Mouse (Mus musculus) embryonic facial prominence, embryonic 15.5 days (tissue): Measurements from ENCODE around the gene Prrc2b. TPM values are rescaled to one million over a fixed set of nuclear protein-coding genes. Genes with fewer than 3 reads are reported as not detected.

ENCODE experiments used
- ATAC-seq: fragments of 200-750 bp; cut with Nextera tagmentation; 2 replicates; pipeline ENCODE4 v1.8.0; 2017; ENCODE audit warnings: low read depth, moderate TSS enrichment; ENCODE audit not compliant: insufficient number of reproducible peaks, low FRiP score, low TSS enrichment
- H3K27ac ChIP-seq: fragments of 300-500 bp; sonication (generic); replicated peaks from 2 replicates; pipeline ENCODE4 v1.5.1; 2015; ENCODE audit warnings: mild to moderate bottlenecking, inconsistent platforms
- H3K27me3 ChIP-seq: fragments of 300-500 bp; sonication (generic); 2 replicates; pipeline ENCODE4 v1.6.1; 2015; ENCODE audit warnings: inconsistent platforms
- H3K36me3 ChIP-seq: fragments of 300-500 bp; sonication (generic); 2 replicates; pipeline ENCODE4 v1.6.1; 2015; ENCODE audit warnings: mild to moderate bottlenecking, inconsistent platforms
- H3K4me1 ChIP-seq: fragments of 300-500 bp; sonication (generic); 2 replicates; pipeline ENCODE4 v1.6.1; 2015; ENCODE audit warnings: inconsistent platforms
- H3K4me2 ChIP-seq: fragments of 300-500 bp; sonication (generic); replicated peaks from 2 replicates; pipeline ENCODE4 v1.6.1; 2015; ENCODE audit warnings: mild to moderate bottlenecking, inconsistent platforms
- H3K4me3 ChIP-seq: fragments of 300-500 bp; sonication (generic); replicated peaks from 2 replicates; pipeline ENCODE4 v1.5.1; 2015; ENCODE audit warnings: mild to moderate bottlenecking, inconsistent platforms
- H3K9ac ChIP-seq: fragments of 300-500 bp; sonication (generic); 2 replicates; pipeline ENCODE4 v1.6.1; 2015; ENCODE audit warnings: inconsistent platforms
- H3K9me3 ChIP-seq: fragments of 300-500 bp; sonication (generic); replicated peaks from 2 replicates; pipeline ENCODE4 v1.6.1; 2016; ENCODE audit warnings: inconsistent platforms
- WGBS: fragments of 180-500 bp; shearing (Covaris S2); methylation state at CpG from one replicate; pipeline ENCODE4 v1.1.7; 2015; 5-methylcytosine and 5-hydroxymethylcytosine counted together
- polyA plus RNA-seq: library from polyadenylated mRNA; unstranded; fragments of >200 nt; fragmentation: Nextera tagmentation; extraction: Ambion mirVana; gene quantifications from 2 replicates; pipeline ENCODE4 v1.2.1, GENCODE M21; 2015

Gene Prrc2b
- polyA plus RNA-seq, 1 experiment from 2014 or later = 56.2 TPM

- no peak overlapping the region for H3K4me2 ChIP-seq
Measured at GRCm38 (mm10) chr2:32187649-32188048, 36.8 kb downstream of the Prrc2b start.

GRCm38 (mm10) chr2:32189060-32189681 lies 38.3 kb downstream of the Prrc2b start:
- H3K9me3 ChIP-seq = no peaks in the 10 kb centered on the region
- peaks cover 15% of the 10 kb centered on the region; the same call in 1 of the 2 replicates for H3K4me1 ChIP-seq
- no peak overlapping the region for H3K4me2 ChIP-seq
- H3K27me3 ChIP-seq = no peaks in the 10 kb centered on the region
- H3K36me3 ChIP-seq = peaks cover 92% of the 10 kb centered on the region
- no peak overlapping the region for H3K27ac ChIP-seq
- no peak overlapping the region for H3K4me3 ChIP-seq
- no peak overlapping the region for H3K9ac ChIP-seq
- 76% methylated on average over 5 of the region's 5 CpGs for WGBS
- no peak for ATAC-seq

More at GRCm38 (mm10) chr2:32187649-32188048, 36.8 kb downstream of the Prrc2b start:
- H3K27me3 ChIP-seq = no peaks in the 10 kb centered on the region
- WGBS = 66% methylated on average over 7 of the region's 7 CpGs
- H3K9me3 ChIP-seq = no peaks in the 10 kb centered on the region
- peaks cover 27% of the 10 kb centered on the region for H3K4me1 ChIP-seq
- peaks cover 89% of the 10 kb centered on the region for H3K36me3 ChIP-seq
- no peak overlapping the region for H3K27ac ChIP-seq
- no peak for ATAC-seq
- no peak overlapping the region for H3K9ac ChIP-seq
- H3K4me3 ChIP-seq = no peak overlapping the region

GRCm38 (mm10) chr2:32190620-32191019 lies 39.7 kb downstream of the Prrc2b start:
- Histone ChIP-seq H3K9me3 (no peaks in the 10 kb centered on the region), H3K27ac (no peak overlapping the region), H3K4me3 (no peak overlapping the region), H3K4me1 (peaks cover 14% of the 10 kb centered on the region; the same call in 1 of the 2 replicates), H3K36me3 (peaks cover 95% of the 10 kb centered on the region), H3K9ac (no peak overlapping the region), H3K27me3 (no peaks in the 10 kb centered on the region), H3K4me2 (no peak overlapping the region)
- 52% methylated on average over 1 of the region's 1 CpGs for WGBS
- ATAC-seq = no peak

GRCm38 (mm10) chr2:32191872-32192507 lies 41.1 kb downstream of the Prrc2b start:
- ATAC-seq = no peak
- H3K27ac ChIP-seq = no peak overlapping the region
- no peak overlapping the region for H3K4me2 ChIP-seq
- no peaks in the 10 kb centered on the region for H3K9me3 ChIP-seq
- H3K9ac ChIP-seq = no peak overlapping the region
- peaks cover 96% of the 10 kb centered on the region for H3K36me3 ChIP-seq
- 82% methylated on average over 17 of the region's 18 CpGs for WGBS
- no peaks in the 10 kb centered on the region for H3K27me3 ChIP-seq
- H3K4me3 ChIP-seq = no peak overlapping the region
- H3K4me1 ChIP-seq = peaks cover 5% of the 10 kb centered on the region; the same call in 1 of the 2 replicates

- Histone ChIP-seq H3K9ac (no peak overlapping the region), H3K4me1 (no peaks in the 10 kb centered on the region), H3K4me2 (no peak overlapping the region), H3K27ac (no peak overlapping the region), H3K36me3 (peaks cover 100% of the 10 kb centered on the region), H3K9me3 (no peaks in the 10 kb centered on the region), H3K27me3 (no peaks in the 10 kb centered on the region), H3K4me3 (no peak overlapping the region)
- WGBS = 81% methylated on average over 11 of the region's 11 CpGs
- ATAC-seq = no peak
Measured at GRCm38 (mm10) chr2:32198977-32199376, 48.1 kb downstream of the Prrc2b start.

- Histone ChIP-seq H3K27ac (no peak overlapping the region), H3K4me1 (no peaks in the 10 kb centered on the region), H3K4me2 (no peak overlapping the region), H3K9ac (no peak overlapping the region), H3K4me3 (no peak overlapping the region), H3K27me3 (no peaks in the 10 kb centered on the region), H3K36me3 (peaks cover 100% of the 10 kb centered on the region), H3K9me3 (no peaks in the 10 kb centered on the region)
- ATAC-seq = no peak
- WGBS = 97% methylated on average over 4 of the region's 4 CpGs
Measured at GRCm38 (mm10) chr2:32200033-32200432, 49.2 kb downstream of the Prrc2b start.

GRCm38 (mm10) chr2:32200712-32201111 lies 49.8 kb downstream of the Prrc2b start:
- no peak for ATAC-seq
- Histone ChIP-seq H3K4me2 (no peak overlapping the region), H3K36me3 (peaks cover 100% of the 10 kb centered on the region), H3K4me1 (no peaks in the 10 kb centered on the region), H3K4me3 (no peak overlapping the region), H3K27me3 (no peaks in the 10 kb centered on the region), H3K9ac (no peak overlapping the region), H3K9me3 (no peaks in the 10 kb centered on the region), H3K27ac (no peak overlapping the region)
- 90% methylated on average over 11 of the region's 11 CpGs for WGBS

GRCm38 (mm10) chr2:32201527-32201926 lies 50.6 kb downstream of the Prrc2b start:
- H3K4me2 ChIP-seq = no peak overlapping the region
- no peak for ATAC-seq
- H3K9ac ChIP-seq = no peak overlapping the region
- peaks cover 100% of the 10 kb centered on the region for H3K36me3 ChIP-seq
- no peak overlapping the region for H3K27ac ChIP-seq
- no peaks in the 10 kb centered on the region for H3K27me3 ChIP-seq
- 70% methylated on average over 7 of the region's 7 CpGs for WGBS
- no peaks in the 10 kb centered on the region for H3K4me1 ChIP-seq
- no peaks in the 10 kb centered on the region for H3K9me3 ChIP-seq
- H3K4me3 ChIP-seq = no peak overlapping the region

- no peak for ATAC-seq
- Histone ChIP-seq H3K4me2 (no peak overlapping the region), H3K9ac (no peak overlapping the region), H3K36me3 (peaks cover 100% of the 10 kb centered on the region), H3K4me3 (no peak overlapping the region), H3K4me1 (no peaks in the 10 kb centered on the region), H3K9me3 (no peaks in the 10 kb centered on the region), H3K27me3 (no peaks in the 10 kb centered on the region), H3K27ac (no peak overlapping the region)
- WGBS = 94% methylated on average over 13 of the region's 13 CpGs
Measured at GRCm38 (mm10) chr2:32203853-32204252, 53.0 kb downstream of the Prrc2b start.

- 96% methylated on average over 1 of the region's 1 CpGs for WGBS
Measured at GRCm38 (mm10) chr2:32207682-32208081, 56.8 kb downstream of the Prrc2b start.

GRCm38 (mm10) chr2:32211689-32212088 lies 60.8 kb downstream of the Prrc2b start:
- H3K4me2 ChIP-seq = no peak overlapping the region
- no peaks in the 10 kb centered on the region for H3K4me1 ChIP-seq
- H3K36me3 ChIP-seq = peaks cover 100% of the 10 kb centered on the region
- H3K27ac ChIP-seq = no peak overlapping the region
- no peak overlapping the region for H3K4me3 ChIP-seq
- 89% methylated on average over 8 of the region's 8 CpGs for WGBS
- no peaks in the 10 kb centered on the region for H3K9me3 ChIP-seq
- no peak overlapping the region for H3K9ac ChIP-seq
- no peak for ATAC-seq
- H3K27me3 ChIP-seq = no peaks in the 10 kb centered on the region

More at GRCm38 (mm10) chr2:32207682-32208081, 56.8 kb downstream of the Prrc2b start:
- H3K36me3 ChIP-seq = peaks cover 100% of the 10 kb centered on the region
- H3K27me3 ChIP-seq = no peaks in the 10 kb centered on the region
- H3K4me3 ChIP-seq = no peak overlapping the region
- no peak overlapping the region for H3K4me2 ChIP-seq
- no peaks in the 10 kb centered on the region for H3K4me1 ChIP-seq
- H3K27ac ChIP-seq = no peak overlapping the region
- no peak for ATAC-seq
- no peak overlapping the region for H3K9ac ChIP-seq
- no peaks in the 10 kb centered on the region for H3K9me3 ChIP-seq

GRCm38 (mm10) chr2:32213000-32213399 lies 62.1 kb downstream of the Prrc2b start:
- H3K36me3 ChIP-seq = peaks cover 100% of the 10 kb centered on the region
- H3K4me1 ChIP-seq = no peaks in the 10 kb centered on the region
- no peak overlapping the region for H3K4me3 ChIP-seq
- H3K27me3 ChIP-seq = no peaks in the 10 kb centered on the region
- no peak overlapping the region for H3K27ac ChIP-seq
- ATAC-seq = no peak
- no peak overlapping the region for H3K9ac ChIP-seq
- H3K4me2 ChIP-seq = no peak overlapping the region
- 70% methylated on average over 10 of the region's 10 CpGs for WGBS
- H3K9me3 ChIP-seq = no peaks in the 10 kb centered on the region
